Mouse (Mus musculus): ENCODE measurements at regions not wholly inside any gene's neighbourhood (a gene's known extent, or its start where the extent isn't known, plus 50 kb on each side); places are given as distances from the start of the nearest gene placed in this dataset.

DNA sequence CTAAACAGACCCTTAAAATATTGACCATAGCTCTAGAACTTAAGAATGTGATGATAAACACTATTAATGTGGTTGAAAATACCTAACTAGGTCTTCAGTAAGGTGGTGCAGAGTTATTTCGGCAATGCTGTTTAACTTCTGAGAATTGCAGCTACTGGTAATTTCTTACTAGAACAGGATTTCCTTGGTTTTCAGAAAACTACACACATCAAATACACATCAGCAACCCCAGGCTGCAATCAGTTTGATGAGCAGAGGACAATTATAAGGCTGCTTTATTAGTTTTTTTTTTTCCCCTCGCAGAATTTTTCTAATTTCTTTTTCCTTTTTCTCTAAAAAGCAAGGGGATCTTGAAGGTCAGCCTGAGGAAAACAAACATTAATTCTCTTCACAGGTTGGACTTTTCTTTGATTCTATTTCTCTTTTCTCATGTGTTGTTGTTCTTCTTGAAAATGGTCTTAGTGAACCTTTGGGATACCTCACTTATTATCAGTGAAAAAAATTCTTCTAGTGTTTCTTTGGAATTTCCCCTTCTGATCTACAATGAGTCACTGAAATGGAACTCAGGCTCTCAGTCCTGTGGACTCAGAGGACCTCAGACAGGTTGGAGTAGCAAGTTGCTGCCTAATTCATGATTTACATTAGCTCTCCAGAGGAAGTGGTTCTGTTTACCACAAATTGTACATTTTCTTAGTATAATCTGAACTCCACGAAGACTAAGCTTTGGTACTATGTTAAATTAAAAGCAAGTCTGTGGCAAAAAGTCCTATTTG lies 194.9 kb upstream of the Klf6 start:
- no peak for TF ChIP-seq CHD2 (IDR thresholded peaks at IDR 0.05; ENCODE audit: low read depth, low read length)
- TF ChIP-seq HCFC1 (IDR thresholded peaks at IDR 0.05; ENCODE audit: borderline replicate concordance, insufficient read depth, low read length): no peak
- no peak for TF ChIP-seq ZC3H11A (IDR thresholded peaks at IDR 0.05; ENCODE audit: borderline replicate concordance, low read depth, low read length)

Data from ES-E14 (cell line).